Mouse (Mus musculus): Measurements from ENCODE around the gene Fstl3.
"Not testable (repeated sequence)": the region's sequence is repeated elsewhere in the genome, so short reads cannot be mapped to it uniquely, and the experiment has no call there.

The Fstl3 gene

DNA sequence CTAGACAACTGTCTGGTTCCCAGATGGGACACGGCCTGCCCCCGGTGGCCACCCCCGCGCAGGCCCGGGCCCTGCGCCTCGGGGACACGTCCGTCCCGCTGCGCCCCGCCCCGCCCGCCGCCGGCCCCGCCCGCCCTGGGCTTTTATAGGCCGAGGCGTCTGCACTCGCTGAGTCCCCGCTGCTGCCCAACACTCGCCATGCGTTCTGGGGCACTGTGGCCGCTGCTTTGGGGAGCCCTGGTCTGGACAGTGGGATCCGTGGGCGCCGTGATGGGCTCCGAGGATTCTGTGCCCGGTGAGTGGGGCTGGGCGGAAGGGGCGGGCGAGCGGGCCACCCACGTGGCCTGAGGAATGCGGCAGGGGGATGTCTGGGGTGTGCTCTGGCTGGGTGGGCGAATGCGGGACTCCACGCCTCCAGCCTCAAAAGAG is at the start of gene Fstl3:
Gene Fstl3, plus strand, starts transcription at position 170 of the 429 bp plus-strand sequence.
- no peak for DNase-seq (ENCODE audit: extremely low spot score, low read depth, low spot score)

DNA sequence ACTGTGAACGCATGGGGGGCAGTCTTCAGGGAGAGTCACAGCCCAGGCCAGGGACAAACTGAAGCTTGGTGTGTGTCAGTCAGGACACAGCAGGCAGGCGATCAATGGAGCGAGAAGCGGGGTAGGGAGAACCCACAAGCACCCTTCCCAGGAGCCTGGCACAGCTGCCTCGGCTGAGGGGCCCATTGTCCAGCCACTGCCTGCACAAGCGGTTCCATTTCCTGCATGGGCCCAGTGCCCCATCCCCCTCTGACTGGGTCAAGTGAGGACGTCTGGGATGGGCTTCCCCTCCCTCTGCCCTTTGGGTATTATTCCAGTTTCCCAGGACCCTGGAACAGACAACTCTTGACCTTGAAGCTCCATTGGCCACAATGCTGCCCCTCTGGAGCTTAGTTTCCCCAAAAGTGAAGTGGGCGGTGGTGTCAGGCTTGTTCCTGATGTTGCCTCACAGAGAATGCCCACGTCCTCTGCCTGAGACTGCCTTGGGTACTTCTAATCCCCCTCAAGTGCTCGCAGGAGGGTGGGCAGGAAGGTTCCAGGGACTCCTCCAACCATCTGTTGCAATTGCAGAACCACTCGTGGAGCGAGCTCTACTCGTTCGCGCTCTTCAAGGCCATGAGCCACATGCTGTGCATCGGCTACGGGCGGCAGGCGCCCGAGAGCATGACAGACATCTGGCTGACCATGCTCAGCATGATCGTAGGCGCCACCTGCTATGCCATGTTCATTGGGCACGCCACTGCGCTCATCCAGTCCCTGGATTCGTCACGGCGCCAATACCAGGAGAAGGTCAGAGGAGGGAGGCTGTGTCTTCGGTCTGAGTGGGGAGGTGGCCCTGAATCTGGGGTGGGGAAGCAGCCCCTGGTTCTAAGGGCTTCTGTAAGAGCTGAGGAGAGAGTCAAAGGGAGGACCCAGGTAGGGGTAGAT is 48.5 kb upstream of the Fstl3 start:
- DNase-seq (ENCODE audit: extremely low spot score, low read depth, low spot score), result no peak

DNA sequence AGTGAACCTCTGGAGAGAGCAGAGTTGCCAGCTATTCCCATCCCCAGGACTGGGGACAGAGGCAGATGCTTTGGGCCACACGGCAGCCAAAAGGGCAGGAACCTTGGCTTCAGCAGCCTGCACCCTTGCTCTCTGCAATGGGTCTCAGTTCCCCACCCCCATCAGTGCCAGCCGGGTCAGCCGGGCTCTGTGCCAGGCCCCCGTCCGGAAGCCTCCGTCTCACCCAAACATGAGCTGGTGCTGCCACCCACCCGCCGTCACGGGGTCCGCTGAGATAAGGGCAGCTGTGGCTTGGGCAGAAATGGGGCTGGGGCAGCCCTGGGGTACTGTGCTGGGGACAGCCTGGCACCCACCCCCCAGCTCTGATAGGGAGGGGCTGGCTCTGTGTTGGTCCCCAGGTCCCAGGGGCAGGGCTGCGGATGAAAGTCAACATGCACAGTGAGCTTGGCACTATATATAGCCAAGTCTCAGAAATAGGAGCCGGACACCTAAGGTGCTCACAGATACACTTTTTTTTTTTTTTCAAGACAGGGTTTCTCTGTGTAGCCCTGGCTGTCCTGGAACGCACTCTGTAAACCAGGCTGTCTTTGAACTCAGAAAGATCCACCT is 47.6 kb upstream of the Fstl3 start:
- no peak for DNase-seq (ENCODE audit: extremely low spot score, low read depth, low spot score)

DNA sequence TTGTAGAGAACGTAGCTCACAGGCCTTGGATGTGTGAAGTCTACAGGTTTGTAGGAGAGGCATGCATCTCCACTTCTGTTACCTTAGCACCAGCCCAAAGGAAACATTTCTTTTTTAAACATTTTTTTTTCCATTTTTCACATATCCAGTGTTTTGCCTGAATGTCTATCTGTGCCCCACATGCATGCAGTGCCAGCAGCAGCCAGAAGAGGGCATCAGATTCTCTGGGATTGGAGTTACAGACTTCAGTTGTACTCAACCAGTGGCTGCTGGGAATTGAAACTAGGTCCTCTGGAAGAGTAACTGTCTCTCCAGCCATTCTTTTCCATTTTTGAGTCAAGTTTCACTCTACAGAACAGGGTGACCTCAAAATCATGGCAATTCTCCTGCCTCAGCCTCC is 44.6 kb upstream of the Fstl3 start:
- no peak for DNase-seq (ENCODE audit: extremely low spot score, low read depth, low spot score)

DNA sequence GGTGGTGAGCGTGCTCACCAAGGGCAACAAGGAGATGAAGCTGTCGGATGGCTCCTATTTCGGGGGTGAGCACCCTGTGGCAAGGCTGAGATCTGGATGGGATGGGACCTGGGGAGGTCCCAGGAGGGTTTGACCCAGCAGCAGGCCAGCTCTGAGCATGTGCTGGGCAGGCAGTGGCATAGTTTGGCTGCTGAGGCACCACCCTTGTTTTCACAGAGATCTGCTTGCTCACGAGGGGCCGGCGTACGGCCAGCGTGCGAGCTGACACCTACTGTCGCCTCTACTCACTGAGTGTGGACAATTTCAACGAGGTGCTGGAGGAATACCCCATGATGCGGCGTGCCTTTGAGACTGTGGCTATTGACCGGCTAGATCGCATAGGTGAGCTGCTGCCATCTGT is 43.2 kb upstream of the Fstl3 start:
- no peak for DNase-seq (ENCODE audit: extremely low spot score, low read depth, low spot score)

DNA sequence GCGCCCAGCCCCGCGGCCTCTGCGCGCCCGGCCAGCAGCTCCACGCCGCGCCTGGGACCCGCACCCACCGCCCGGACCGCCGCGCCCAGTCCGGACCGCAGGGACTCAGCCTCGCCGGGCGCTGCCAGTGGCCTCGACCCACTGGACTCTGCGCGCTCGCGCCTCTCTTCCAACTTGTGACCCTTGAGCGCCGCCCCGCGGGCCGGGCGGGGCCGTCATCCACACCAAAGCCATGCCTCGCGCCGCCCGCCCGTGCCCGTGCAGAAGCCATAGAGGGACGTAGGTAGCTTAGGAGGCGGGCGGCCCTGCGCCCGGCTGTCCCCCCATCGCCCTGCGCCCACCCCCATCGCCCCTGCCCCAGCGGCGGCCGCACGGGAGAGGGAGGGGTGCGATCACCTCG is 41.7 kb upstream of the Fstl3 start:
- no peak for DNase-seq (ENCODE audit: extremely low spot score, low read depth, low spot score)

DNA sequence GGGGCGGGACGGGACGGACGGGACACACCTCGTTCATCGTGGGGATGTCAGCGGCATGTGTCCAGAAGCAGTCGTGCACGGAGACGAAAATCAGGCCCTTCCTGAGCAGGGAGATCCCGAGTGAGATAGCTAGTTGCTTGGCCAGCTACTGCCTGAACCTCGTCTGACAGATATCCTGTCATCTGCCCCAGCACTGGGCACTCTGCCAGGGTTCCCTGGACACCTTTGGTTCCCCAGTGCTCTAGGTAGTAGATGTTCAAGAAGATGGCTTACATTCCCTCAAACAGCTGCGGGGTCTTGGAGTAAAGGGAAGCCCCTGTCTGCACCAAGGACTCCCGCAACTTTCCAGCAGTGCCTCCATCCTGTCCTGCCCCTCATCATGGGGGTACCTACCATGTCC is 40.4 kb upstream of the Fstl3 start:
- DNase-seq (ENCODE audit: extremely low spot score, low read depth, low spot score), result no peak

DNA sequence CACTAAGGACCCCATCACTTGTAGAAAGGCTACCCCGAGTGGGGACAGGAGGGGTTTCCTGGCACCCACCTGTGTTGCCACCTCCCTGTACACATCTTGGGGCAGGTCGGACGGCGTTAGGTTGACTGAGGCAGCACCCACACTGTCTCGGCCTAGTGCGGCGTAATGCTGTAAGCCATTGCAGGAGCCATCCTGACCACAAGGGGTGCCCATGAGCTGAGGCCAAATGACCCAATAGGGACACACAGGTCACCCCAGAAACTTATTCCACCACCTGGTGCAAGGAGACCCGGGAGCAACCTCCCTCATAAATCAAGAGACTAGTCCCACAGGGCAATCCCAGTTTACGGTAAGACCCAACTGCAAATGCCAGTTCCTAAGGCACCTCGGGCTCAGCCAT is 38.8 kb upstream of the Fstl3 start:
- no peak for DNase-seq (ENCODE audit: extremely low spot score, low read depth, low spot score)

DNA sequence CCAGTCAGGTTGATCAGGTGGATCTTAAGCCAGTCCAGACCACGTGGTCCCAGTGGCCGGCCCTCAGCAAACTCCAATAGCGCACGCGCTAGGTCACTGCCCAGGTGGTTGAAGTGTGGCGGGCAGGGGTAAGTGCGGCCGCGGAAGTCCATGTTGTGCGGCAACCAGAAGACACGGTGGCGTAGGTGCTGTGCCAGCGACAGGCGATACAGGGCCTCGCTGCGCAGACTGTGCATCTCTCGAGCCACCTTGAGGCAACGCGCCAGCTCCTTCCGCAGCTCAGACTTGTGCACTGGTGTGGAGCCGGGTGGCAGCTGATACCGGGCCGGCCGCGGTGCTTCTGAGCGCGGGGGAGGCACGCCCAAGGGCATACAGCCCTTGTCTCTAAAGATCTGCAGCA is 37.8 kb upstream of the Fstl3 start:
- no peak for DNase-seq (ENCODE audit: extremely low spot score, low read depth, low spot score)

DNA sequence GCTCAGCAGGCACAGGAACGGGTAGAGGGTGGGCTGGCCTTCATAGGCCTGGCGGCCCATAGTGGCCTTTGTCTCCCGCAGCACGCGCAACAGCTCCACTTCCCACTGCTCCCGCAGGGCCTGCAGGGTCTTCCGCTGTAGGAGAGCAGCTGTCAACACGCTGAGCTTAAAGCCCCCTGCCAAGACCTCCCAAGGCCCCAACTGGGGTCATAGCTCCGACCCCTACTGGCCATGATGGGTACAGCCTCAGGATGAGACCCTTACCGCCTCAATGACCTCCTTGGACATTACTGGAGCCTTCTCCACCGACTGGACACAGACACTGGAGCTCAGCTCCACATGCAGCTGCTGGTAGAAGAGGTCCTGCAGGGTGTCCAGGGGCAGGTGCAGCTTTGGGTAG is 36.2 kb upstream of the Fstl3 start:
- DNase-seq (ENCODE audit: extremely low spot score, low read depth, low spot score), result no peak

DNA sequence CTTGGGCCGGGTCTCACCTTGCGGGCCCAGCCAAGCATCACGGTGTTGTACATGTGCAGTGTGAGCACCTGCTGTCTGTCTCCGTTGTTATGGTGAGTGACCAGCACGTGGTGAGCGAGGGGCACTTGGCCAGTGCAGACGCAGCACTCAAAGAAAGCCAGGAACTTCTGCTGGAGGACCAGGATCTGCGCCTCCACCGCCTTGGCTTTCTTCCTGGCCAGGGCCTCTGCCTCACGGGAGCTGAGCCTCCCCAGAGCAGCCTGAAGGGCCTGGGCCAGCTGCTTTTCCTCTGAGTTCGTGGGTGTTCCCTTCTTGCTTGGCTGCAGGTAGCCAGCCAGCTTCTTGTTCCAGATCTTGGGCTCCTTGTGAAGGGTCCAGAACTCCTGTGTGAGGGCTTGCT is 33.9 kb upstream of the Fstl3 start:
- no peak for DNase-seq (ENCODE audit: extremely low spot score, low read depth, low spot score)

DNA sequence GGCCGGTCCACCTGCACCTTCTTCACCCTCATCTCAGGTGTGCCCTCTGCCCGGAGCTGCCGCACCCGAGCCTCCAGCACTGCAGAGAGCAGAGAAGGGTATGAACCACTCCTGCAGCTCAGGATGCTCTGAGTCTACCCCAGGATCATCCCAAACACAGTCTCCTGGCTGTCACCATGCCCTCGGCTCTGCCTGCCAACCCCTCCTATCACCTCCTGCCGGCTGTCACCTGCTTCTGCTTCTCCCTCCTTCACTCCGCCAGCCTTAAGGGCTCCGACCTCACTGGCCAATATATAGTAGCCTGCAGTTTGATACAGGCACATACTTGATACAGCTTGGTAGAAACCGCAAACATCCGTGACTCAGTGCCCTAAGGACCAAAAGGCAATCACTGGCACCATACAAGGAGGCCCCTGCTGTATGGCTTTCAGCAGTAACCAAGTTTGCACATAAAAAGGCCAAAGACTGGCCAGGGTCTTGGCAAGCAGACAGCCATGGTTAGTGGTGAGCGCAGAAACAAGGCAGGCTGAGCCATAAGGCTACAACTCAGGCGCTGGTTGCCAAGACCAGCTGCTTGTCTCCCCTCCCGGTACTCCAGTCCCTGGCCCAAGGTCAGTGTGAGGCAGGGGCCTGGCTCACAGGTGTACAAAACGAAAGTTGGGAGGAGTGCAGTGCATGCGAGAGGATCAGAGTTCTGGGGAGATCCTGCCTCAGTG is 33.3 kb upstream of the Fstl3 start:
- DNase-seq (ENCODE audit: extremely low spot score, low read depth, low spot score), result no peak

DNA sequence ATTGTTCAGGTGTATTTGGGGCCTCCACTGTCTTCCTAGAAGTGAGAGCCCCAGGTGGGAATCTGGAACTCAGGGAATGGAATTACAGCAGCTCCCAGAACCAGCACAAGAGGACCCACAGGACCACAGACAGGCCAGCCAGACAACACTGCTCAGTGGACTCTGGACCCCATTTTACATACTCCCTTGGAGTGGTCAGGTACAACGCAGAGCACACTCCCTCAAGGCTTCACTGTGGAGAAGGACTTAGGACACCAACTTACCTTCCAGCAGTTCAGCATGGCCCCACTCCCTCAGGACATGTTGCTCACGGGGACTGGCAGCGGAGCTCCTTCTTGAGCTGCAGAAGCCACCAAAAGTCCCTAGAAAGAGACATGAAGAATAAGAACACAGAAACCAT is 31.7 kb upstream of the Fstl3 start:
- DNase-seq (ENCODE audit: extremely low spot score, low read depth, low spot score), result no peak

DNA sequence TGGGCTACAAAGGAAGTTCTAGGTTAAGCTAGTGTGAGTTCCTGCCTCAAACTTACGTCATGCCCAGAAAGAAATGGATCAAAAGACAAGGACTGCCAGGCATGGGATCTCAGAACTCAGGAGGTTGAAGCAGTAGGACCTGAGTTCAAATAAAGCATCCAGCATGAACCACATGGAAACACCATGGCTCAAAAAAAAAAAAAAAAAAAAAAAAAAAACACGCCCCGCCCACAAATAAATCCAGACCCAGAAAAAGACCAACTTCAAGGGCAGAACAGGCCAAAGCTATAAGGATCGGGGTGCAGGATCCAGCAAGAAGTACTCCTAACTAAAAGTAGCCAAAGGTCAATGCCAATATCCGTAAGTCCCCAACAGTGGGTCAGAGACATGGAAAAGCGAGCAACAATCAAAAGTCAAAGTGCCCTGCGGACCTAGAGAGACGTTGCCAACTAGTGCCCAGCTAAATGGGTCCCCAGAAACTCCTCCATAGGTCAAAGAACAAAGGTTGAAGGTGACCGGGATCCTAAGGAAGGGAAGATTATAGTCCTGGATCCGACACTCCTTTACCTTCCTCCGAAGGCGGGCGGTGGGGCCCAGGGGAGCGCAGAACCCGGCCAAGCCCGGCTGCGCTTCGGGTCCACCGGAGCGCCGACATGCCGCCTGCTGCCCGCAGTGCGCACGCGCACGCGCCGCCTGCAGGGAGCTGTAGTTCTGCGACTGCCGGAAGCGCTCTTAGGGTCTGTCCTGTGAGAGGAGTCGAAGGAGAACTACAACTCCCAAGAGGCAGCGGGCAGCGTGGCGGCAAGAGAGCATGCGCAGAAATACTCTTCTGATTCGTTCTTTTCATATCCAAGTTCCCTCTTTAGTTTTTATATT is 30.9 kb upstream of the Fstl3 start, which contains the start of gene Polrmt:
Gene Polrmt, minus strand, starts transcription at position 684 of the 876 bp plus-strand sequence.
- DNase-seq (ENCODE audit: extremely low spot score, low read depth, low spot score), result peak; percentile 96

DNA sequence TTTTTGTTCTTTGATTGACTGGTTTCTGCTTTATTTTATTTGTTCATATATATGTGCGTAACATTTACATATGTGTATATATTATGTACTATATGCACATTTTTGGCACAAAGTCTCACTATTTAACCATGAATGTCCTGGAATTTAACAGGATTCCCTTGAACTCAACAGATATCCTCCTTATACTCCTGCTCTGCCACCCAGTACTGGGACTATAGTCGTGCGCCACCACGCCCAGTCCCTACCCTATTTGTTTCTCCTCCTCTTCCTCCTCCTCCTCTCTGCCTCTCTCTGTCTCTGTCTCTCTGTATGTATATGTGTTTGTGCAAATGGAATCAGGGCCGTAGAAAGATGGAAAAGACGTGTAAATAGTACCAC is 30.3 kb upstream of the Fstl3 start:
- DNase-seq (ENCODE audit: extremely low spot score, low read depth, low spot score), result no peak

DNA sequence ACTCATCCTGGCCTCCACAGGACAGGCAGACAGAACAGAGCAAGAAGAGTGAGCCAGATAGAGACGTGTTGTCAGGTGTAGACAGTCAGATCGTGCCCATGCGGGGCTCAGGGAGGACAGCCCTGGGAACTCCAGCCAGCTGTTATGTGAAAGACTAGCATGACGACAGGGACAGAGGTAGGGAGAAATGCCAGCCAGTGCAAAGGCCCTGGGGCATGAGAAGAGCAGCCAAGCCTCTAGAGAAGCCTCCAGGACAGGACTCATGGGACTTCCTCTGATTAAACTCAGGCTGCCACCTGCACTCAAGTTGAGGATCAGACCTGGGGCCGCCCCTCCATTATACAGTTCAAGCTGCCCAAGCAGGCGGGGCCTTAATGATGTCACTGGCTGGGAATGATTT is 28.6 kb upstream of the Fstl3 start:
- no peak for DNase-seq (ENCODE audit: extremely low spot score, low read depth, low spot score)

DNA sequence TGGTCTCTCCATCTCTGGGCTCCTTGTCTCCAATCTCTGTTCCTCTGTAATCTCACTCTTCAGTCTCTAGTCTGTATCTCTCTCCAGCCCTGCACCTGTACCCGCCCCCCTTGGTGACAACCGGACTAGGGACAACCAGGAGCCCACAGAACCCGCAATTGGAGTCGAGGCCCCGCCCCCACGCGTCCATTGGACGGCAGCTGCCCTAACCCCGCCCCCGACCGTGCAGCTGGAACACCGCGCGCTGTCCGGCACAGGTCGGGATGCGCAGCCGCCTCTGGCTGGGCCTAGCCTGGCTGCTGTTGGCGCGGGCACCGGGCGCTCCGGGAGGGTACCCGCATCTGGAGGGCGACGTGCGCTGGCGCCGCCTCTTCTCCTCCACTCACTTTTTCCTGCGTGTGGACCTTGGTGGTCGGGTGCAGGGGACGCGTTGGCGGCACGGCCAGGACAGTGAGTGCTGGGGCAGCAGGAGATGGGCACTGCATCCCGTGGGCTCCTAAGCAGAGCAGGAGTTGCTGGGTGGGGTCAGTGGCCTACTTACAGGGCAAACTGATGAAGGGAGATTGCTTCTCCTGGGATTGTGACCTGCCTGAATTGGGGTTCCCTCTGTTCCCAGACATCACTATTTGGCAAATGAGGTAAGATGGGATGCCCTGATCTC is 22.1 kb upstream of the Fstl3 start, which contains the start of gene Fgf22:
Gene Fgf22, plus strand, starts transcription at position 221 of the 661 bp plus-strand sequence.
- DNase-seq (ENCODE audit: extremely low spot score, low read depth, low spot score), result no peak

DNA sequence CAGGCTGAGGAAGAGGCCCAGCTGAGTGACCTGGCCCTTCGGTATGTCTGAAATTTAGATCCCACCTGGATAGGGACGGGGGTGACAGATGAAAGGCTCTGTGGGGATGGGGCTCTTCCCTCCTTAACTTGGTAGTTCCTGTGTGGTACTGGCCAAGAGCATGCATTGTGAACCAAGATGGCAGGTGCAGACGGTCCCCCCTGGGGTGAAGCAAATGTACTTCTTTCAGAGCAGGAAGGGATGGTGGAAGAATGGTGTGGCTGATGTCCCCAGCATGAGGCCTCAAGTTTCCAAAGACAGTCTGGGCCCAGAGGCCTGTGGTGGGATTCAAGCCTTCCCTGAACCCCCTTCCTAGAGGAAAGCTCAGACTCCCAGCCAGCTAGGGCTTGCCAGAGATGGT is 21.2 kb upstream of the Fstl3 start:
- no peak for DNase-seq (ENCODE audit: extremely low spot score, low read depth, low spot score)

DNA sequence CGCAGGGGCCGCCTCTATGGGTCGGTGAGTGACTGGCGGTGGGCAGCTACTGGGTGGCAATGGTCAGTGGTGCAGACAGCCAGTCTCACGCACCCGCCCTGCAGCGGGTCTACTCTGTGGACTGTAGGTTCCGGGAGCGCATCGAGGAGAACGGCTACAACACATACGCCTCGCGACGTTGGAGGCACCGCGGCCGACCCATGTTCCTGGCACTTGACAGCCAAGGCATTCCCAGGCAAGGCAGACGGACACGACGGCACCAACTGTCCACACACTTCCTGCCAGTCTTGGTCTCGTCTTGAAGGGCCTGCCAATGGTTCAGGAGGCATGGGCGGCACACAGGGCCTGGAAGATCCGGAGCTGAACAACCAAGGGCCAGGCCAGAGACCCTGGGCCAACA is 20.4 kb upstream of the Fstl3 start:
- DNase-seq (ENCODE audit: extremely low spot score, low read depth, low spot score), result no peak

DNA sequence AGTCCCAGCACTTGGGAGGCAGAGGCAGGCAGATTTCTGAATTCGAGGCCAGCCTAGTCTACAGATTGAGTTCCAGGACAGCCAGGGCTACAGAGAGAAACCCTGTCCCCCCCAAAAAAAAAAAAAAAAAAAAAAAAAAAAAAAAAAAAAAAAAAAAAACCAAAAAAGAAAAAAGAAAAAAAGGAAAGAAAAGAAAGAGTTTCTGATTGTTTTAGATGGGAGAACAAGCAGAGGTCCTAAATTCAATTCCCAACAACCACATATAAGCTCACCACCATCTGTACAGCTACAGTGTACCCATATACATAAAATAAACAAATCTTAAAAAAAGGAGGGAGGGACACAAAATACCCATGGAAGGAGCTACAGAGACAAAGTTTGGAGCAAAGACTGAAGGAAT is 17.4 kb upstream of the Fstl3 start:
- not testable (repeated sequence) for DNase-seq (ENCODE audit: extremely low spot score, low read depth, low spot score)

Data from hindlimb bud, embryonic 11.5 days (tissue).